Mouse (Mus musculus) left cerebral cortex, adult 8-10 months (tissue): ENCODE data around the gene Eif5a. TPM values are rescaled to one million over a fixed set of nuclear protein-coding genes. Genes with fewer than 3 reads are reported as not detected.

Source experiments
- DNase-seq, 2 experiments: peaks; one replicate each; pipeline ENCODE4 v3.0.0; 2022; ENCODE audit warnings: low spot score in 2 of 2
- total RNA-seq, 4 experiments: library from RNA; stranded (reverse); gene quantifications; 2 replicates each; pipeline ENCODE4 v1.2.4; 2022

Eif5a gene
- total RNA-seq, 4 experiments from 2014 or later, result 413 to 430 (median 416) TPM

GRCm38 (mm10) chr11:69902972-69903371, 18.8 kb downstream of the Eif5a start:
- no peak for DNase-seq

GRCm38 (mm10) chr11:69901993-69902392, 19.8 kb downstream of the Eif5a start:
- DNase-seq, result no peak

DNA sequence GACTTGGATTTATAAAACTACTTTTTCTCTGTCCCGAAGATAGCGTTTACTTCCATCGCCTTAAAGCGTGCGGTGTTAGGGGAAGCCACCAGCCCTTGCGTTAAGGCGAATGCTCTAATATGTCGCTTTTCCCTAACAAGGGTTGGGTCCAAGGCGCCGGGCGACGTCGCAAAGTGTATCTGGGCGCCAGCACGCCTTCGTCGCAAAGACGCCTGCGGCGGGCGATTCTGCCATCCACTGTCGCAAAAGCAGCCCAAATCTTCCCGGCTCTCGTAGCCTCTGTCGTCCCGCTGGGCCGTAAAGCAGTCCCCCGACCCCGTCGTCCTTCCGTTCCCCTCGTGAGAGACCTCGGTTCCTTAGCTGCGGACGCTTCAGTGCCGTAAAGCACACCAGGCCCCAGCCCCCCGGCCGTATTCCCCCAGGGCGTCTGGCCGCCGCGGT, 20.3 kb downstream of the Eif5a start:
- peak; percentile 92 to 99 for DNase-seq

- peak; percentile 65 to 90 for DNase-seq
Observed at GRCm38 (mm10) chr11:69900471-69901405, 21.0 kb downstream of the Eif5a start, which contains the start of the genes 2810408A11Rik and Neurl4. Gene 2810408A11Rik (minus strand): TSS chr11:69900987. Gene Neurl4 (plus strand): TSS chr11:69901072.

DNA sequence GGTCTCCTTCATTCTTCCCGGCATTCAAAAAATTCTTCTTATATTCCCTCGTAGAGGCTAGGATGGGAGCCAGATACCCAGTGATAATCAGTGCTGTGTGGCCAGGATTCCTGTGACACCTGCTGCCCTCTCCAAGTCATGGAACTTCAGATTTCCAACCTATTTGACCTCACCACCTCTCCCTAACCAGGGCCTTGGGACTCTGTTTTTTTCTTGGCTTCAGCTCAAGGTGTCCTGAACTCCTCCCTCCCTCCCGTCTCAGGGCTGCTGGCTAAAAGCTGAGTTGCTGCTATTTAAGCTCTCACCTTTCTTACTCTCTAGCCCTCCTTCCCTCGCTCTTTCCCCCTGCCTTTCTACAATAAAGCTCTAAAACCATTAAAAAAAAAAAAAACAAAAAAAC, 21.9 kb downstream of the Eif5a start:
- DNase-seq, result no peak

DNA sequence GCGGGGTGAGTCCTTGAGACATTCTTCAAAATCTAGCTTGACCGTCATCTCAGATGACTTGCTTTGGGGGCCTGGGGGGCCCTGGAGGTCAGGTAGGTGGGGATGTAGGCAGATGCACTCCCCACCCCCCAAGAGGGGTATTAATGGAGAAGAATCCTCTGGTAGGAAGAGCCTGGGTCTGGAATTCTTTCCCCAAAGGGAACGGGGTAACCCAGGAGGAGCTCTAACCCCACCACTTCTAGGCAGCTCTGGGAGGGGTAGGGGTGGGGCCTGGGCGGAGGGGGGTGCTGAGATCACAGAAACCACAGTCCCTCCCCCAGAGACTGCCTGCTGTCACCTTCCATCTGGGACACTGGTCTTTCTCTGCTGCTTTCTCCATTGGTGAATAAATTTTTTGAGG, 26.5 kb downstream of the Eif5a start, which contains the start of gene Acap1:
Acap1 (minus strand) TSS at position 249 of the 400 bp plus-strand sequence.
- DNase-seq, result no peak

DNA sequence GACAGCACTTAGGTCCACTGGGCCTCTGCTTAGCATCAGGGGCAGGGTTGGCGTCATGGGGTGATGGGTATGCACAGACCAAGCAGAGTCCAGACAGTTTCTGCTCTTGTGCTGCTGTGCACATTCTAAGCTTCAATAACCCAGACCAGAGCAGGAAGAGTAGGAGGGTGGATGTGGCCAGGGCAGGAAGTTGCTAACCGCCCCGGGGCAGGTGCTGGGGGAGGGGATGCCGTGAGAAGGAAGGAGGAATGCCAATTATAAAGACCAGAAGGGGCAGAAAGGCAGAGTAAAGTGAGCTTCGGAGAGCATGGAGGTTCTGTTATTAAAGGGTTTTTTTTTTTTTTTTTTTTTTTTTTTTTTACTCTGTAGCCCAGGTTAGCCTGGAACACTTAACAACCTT, 27.1 kb downstream of the Eif5a start:
- no peak for DNase-seq

DNA sequence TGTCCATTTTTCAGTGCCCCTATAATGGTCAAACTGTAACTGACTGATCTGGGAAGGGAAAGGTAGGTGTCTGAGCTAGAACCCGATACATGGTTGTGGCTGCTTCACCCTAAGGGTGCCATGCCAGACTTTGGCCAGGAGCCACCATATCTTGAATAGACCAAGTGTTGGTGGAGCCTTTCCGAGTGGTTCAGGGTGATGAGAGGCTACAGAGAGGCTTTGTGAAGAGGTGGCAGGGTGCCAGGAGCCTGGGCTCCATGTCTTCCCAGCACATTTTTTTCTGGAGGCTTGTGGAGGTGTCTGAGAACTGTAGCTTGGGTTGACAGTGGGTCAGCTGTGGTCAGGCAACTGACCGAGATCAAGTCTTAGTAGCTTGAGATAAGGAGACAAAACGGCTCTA, 30.3 kb downstream of the Eif5a start:
- no peak for DNase-seq

DNA sequence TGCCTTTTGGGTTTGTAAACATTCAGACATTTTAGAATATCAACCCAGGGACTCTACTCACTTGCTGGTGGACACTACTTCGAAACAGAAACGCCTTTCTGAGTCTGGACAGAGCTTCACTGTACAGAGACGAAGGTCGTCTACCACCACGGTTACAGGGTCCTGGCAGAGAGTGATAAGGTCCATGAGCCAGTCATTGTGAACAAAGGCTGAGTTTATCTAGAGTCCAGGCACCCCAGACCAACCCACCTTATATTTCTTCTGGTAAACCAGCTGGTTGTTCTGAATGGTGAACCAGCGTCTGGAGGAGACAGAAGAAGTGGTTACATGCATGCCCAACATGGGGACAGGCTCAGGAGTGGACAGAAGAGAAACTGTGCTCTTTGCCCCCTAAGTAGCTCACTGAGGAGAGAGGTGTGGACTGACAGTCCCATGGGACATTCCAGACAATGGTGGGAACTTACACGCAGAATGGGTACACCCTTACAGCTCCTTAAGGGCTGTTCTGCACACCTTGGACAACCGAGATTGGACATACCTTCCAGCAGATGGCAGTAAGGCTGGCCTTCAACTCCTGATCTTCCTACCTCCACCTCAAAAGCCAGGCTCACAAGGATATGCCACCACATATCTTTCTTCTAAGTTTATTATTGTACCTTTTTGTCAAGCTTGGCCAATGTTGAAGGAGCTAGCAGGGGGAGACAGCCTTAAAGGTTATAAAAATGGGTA, 34.7 kb downstream of the Eif5a start:
- DNase-seq, result no peak

DNA sequence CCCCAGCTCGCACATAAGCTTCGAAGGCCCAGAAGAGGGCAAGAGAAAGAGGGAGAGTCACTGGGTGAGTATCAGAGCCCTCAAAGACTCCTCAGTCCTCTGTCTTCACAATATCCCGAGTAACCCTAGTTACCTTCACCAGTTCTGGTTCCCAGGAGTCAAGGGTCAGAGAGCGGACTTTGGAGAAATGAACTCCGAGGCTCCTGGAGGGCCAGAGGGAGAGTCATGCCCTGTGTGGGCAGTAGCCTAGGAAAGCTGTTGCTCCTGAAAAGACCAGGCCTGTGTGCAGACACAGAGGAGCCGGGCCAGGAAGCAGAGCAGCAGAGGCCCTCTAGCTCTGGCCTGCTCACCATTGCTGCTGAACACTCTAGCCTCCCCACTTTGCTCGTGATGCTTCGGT, 37.1 kb downstream of the Eif5a start:
- no peak for DNase-seq

DNA sequence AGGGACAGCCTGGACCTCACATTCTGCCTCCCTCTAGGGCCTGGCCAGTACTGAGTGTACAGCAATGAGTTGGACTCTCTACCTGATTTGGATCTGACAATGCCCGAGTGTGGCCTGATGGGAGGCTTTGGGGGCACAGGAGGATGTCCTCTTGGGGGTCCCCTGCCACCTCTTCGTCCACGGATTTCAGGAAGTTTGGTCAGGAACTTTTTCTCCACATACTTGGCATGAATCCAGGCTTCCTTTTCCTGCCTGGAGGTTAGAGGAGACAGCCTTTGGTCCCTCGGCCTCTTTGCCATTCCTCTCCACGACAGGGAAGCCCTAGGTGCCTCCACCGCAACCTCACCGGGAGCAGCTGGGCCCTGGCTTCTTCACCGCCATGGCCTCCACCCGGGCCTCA, 37.5 kb downstream of the Eif5a start:
- no peak for DNase-seq

GRCm38 (mm10) chr11:69883527-69884151, 38.1 kb downstream of the Eif5a start:
- no peak for DNase-seq

DNA sequence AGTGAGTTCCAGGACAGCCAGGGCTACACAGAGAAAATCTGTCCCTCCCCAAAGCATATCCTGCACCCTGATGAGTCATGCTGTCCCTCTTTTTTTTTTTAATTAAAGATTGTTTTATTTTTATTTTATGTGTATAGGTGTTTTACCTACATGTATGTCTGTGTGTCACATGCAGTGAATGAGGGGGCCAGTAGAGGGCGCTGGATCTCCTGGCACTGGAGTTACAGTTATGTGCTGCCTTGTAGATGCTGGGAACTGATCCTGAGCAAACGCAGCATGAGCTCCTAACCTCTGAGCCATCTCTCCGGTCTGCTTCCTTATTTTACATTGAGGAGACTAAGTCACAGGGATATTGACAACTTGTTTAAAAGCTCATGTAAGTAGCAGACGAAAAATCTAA, 38.7 kb downstream of the Eif5a start:
- no peak for DNase-seq

DNA sequence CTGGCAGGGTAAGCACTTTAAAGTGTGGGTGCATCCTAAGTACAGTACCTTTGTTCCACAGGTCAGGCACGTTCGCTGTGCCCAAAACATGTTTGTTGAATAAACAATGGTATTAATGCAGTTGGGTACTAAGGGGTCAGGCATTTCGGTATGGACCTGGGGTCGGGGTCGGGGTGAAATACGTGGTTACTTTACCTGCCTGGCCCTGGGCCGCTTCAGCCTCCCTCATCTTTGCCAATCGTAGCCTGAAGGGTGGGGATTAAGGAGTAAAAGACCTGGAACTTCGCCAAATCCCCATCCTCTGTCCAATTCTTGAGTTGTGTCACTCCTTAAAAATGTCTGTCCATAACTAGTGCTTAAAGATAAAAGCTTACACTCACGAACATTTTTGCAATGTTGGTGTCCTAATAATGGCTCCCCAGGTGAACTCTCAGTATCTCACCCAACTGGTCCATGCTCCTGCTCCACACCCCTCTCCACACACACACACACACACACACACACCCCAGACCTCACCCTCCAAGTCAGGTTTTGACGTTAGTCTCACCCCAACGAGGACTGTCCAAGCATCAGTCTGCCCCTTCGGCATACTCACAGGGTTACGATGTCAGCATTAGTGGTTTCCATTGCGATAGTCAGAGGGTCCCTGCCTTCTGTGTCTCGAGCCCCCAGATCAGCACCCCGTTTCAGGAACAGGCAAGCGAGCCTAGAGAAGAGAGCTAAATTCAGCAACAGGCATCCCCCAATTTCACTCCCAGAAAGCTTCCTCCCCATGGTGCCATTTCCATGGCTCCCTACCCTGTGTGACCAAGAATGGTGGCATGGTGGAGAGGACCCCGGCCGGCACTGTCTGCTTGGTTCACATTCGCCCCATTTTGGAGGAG, 39.7 kb downstream of the Eif5a start:
- no peak for DNase-seq

DNA sequence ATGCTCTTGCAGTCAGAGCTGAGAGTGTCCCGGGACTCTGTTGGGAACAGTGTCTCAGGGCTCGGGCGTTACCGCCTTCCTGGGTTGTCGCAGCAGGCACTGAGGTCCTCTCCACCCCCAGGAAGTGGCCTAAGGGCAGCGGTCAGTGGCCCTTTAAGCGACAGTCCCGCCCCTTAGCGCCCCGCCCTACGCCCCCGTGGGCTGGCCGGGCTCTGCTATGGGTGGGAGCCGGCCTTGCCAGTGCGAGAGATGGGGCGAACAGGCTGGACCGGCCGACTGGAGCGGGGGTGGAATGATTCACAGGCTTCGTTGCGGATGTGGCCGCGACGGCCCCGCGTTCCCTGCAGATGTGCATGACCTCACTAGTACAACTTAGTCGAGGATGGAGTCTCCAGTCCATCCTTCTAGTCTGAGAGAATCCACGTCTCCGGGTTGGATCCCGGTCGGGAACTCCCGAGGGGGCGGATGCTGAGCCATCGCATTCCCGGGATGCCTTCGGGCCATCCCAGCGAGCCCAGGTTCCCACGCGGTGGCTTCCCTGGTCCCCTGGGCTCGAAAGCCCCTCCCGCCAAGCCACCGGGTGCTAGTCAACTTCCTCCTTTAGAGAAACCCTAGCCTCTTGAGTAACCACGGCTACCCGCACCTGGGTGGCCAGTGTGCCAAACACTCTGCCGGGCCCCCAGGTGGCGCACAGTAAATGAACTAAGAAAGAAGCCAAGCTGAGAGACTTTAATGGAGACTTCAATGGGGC, 40.7 kb downstream of the Eif5a start, which contains the start of gene Kctd11:
Kctd11 (minus strand) TSS at position 554 of the 751 bp plus-strand sequence.
- DNase-seq, result peak; percentile 49 to 65

DNA sequence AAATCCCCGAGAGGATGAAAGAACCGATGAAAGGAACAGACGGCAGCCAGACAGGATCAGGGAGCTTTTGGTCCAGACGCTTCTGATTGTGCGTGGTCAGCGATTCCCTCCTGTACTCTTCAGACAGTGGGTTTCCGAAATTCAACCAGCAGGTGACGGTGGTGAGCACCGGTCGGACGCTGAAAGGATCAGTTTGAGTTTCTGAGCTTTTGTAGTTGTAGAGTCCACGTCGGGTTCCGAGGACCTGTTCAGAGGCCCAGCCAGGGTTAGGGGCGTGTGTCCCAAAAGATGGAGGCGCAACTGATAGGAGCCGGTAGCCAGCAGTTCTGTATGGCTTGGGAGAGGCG, 41.3 kb downstream of the Eif5a start:
- no peak for DNase-seq

- no peak for DNase-seq
Observed at GRCm38 (mm10) chr11:69879711-69880110, 42.0 kb downstream of the Eif5a start.

GRCm38 (mm10) chr11:69878952-69879351, 42.8 kb downstream of the Eif5a start:
- DNase-seq, result no peak

- no peak for DNase-seq
Observed at GRCm38 (mm10) chr11:69878399-69878798, 43.4 kb downstream of the Eif5a start.

DNA sequence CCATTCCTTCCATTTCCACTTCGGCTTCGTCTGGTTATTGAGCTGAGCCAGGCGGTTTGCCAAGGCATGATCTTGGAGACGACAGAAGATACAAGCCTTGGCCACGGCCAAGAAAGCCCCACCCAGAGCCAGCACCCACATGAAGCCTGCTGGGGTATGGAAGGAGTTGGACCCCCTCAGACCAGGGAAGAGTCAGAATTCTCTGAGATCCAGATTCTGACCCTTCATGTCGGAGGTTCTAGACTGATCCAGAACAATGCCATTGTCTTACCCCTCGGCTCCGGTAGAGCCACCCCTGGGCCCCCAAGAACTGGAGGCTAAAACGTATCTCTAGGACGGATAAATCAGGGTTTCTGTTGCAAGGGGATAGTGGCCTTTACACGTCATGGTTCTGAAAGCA, 43.9 kb downstream of the Eif5a start, which contains the start of gene Tmem95:
Tmem95 (minus strand) TSS at position 141 of the 400 bp plus-strand sequence.
- DNase-seq, result no peak
